Mouse (Mus musculus) liver, embryonic 14.5 days (tissue): Measurements from ENCODE around the gene Banf2.

Experiments
- CTCF ChIP-seq: IDR thresholded peaks from 2 replicates; pipeline ENCODE4 v1.5.1; 2016; ENCODE audit warnings: antibody characterized with exemption, low read depth, control low read depth
- EP300 ChIP-seq: IDR thresholded peaks from 2 replicates; pipeline ENCODE4 v1.6.1; 2016; ENCODE audit warnings: antibody characterized with exemption, low read depth

- TF ChIP-seq CTCF (no peak), EP300 (no peak)
These were observed 12.9 kb upstream of the Banf2 start for GRCm38 (mm10) chr2:144019971-144020370.
